Mouse (Mus musculus) retina, adult 2 months (tissue): ENCODE measurements around the gene Fzd7.

ENCODE experiments used
- DNase-seq: peaks from one replicate; pipeline ENCODE4 v3.0.0-alpha.2; 2012; ENCODE audit warnings: low read depth, low spot score

Gene Fzd7

GRCm38 (mm10) chr1:59470766-59471165 is 11.5 kb upstream of the Fzd7 start:
- DNase-seq: no peak

- no peak for DNase-seq
Observed at GRCm38 (mm10) chr1:59472368-59473180, 9.7 kb upstream of the Fzd7 start.

- DNase-seq: no peak
Observed at GRCm38 (mm10) chr1:59473181-59473555, 9.1 kb upstream of the Fzd7 start.

GRCm38 (mm10) chr1:59475618-59476017 is 6.6 kb upstream of the Fzd7 start:
- no peak for DNase-seq

GRCm38 (mm10) chr1:59478911-59479310 is 3.3 kb upstream of the Fzd7 start:
- DNase-seq: no peak

- no peak for DNase-seq
Observed at GRCm38 (mm10) chr1:59480821-59481455, 1.3 kb upstream of the Fzd7 start.

- peak; percentile 36 for DNase-seq
Observed at GRCm38 (mm10) chr1:59481456-59482291, 550 bp upstream of the Fzd7 start.

- DNase-seq: no peak
Observed at GRCm38 (mm10) chr1:59482696-59483520, 684 bp downstream of the Fzd7 start.

- DNase-seq: no peak
Observed at GRCm38 (mm10) chr1:59483521-59484245, 1.5 kb downstream of the Fzd7 start.

- DNase-seq: no peak
Observed at GRCm38 (mm10) chr1:59484314-59484713, 2.1 kb downstream of the Fzd7 start.

GRCm38 (mm10) chr1:59484791-59485785 is 2.9 kb downstream of the Fzd7 start:
- DNase-seq: no peak

- no peak for DNase-seq
Observed at GRCm38 (mm10) chr1:59485803-59486202, 3.6 kb downstream of the Fzd7 start.

- DNase-seq: no peak
Observed at GRCm38 (mm10) chr1:59487651-59488051, 5.4 kb downstream of the Fzd7 start.

- no peak for DNase-seq
Observed at GRCm38 (mm10) chr1:59488481-59488880, 6.3 kb downstream of the Fzd7 start.

- no peak for DNase-seq
Observed at GRCm38 (mm10) chr1:59488991-59489390, 6.8 kb downstream of the Fzd7 start.

- no peak for DNase-seq
Observed at GRCm38 (mm10) chr1:59491517-59491916, 9.3 kb downstream of the Fzd7 start.

- no peak for DNase-seq
Observed at GRCm38 (mm10) chr1:59492432-59492831, 10.2 kb downstream of the Fzd7 start.

- no peak for DNase-seq
Observed at GRCm38 (mm10) chr1:59495970-59496369, 13.7 kb downstream of the Fzd7 start.
